Mouse (Mus musculus): ENCODE measurements around the gene Atp9a.

DNA sequence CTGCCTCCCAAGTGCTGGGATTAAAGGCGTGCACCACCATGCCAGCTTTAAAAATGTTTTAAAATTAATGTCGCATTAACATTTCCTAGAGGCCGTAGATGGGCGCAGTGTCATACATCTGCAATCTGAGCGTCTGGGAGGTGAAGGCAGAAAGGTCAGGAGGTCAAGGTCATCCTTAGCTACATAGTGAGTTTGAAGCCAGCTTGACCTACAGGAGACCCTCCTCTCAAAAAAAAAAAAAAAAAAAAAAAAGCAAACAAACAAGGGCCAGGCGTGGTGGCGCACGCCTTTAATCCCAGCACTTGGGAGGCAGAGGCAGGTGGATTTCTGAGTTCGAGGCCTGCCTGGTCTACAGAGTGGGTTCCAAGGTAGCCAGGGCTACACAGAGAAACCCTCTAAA lies 44.0 kb upstream of the Atp9a start:
- TF ChIP-seq POLR2A (IDR thresholded peaks at IDR 0.05; ENCODE audit: insufficient read depth, low read depth, low read length), result no peak
- TF ChIP-seq EP300 (IDR thresholded peaks at IDR 0.05; ENCODE audit: insufficient read depth, low read depth, low read length), result no peak
- TF ChIP-seq CTCF (IDR thresholded peaks at IDR 0.05), result no peak
